Mouse (Mus musculus) ES-E14 (cell line): ENCODE measurements at regions not wholly inside any gene's neighbourhood (a gene's known extent, or its start where the extent isn't known, plus 50 kb on each side); places are given as distances from the start of the nearest gene placed in this dataset.

ENCODE experiments used
- DNase-seq: peaks from one replicate; pipeline ENCODE4 v3.0.0-alpha.2; 2013; ENCODE audit warnings: low read depth, low spot score
- H3K27ac ChIP-seq: 2 replicates; pipeline ENCODE4 v1.5.1; 2012; ENCODE audit warnings: low read depth, mild to moderate bottlenecking, low read length, moderate library complexity, mixed read lengths; ENCODE audit not compliant: poor library complexity, insufficient read depth, severe bottlenecking
- H3K36me3 ChIP-seq: 2 replicates; pipeline ENCODE4 v1.6.1; 2012; ENCODE audit warnings: mild to moderate bottlenecking, low read length, moderate library complexity, mixed read lengths; ENCODE audit not compliant: control insufficient read depth, poor library complexity, insufficient read depth, severe bottlenecking
- H3K4me1 ChIP-seq, 2 experiments: fragments of 150-350 bp in 1 of 2; sonication (generic) in 1 of 2; 2 replicates each; pipeline ENCODE4 v1.6.1; 2012; ENCODE audit warnings: low read length in 2 of 2, mild to moderate bottlenecking in 1 of 2, mixed read lengths in 1 of 2; ENCODE audit not compliant: control insufficient read depth in 2 of 2, insufficient read depth in 2 of 2, poor library complexity in 1 of 2
- H3K4me3 ChIP-seq, 2 experiments: fragments of 150-350 bp in 1 of 2; sonication (generic) in 1 of 2; 2 replicates each; pipeline ENCODE4 v1.5.1; 2012; ENCODE audit warnings: low read length in 2 of 2, low read depth in 1 of 2, mild to moderate bottlenecking in 1 of 2, mixed read lengths in 1 of 2; ENCODE audit not compliant: insufficient read depth in 1 of 2, poor library complexity in 1 of 2, severe bottlenecking in 1 of 2
- H3K9ac ChIP-seq: 2 replicates; pipeline ENCODE4 v1.6.1; 2012; ENCODE audit warnings: low read depth, mild to moderate bottlenecking, low read length, mixed read lengths; ENCODE audit not compliant: poor library complexity, insufficient read depth, severe bottlenecking
- H3K9me3 ChIP-seq: fragments of 150-350 bp; sonication (generic); 2 replicates; pipeline ENCODE4 v1.6.1; 2012; ENCODE audit warnings: low read depth, mild to moderate bottlenecking, low read length; ENCODE audit not compliant: control insufficient read depth, insufficient read depth
- CHD2 ChIP-seq: IDR thresholded peaks from 2 replicates; pipeline ENCODE4 v1.6.1; 2014; ENCODE audit warnings: mild to moderate bottlenecking, low read depth, low read length, inconsistent platforms
- HCFC1 ChIP-seq: IDR thresholded peaks from 2 replicates; pipeline ENCODE4 v1.6.1; 2012; ENCODE audit warnings: low read length, inconsistent platforms, borderline replicate concordance; ENCODE audit not compliant: insufficient read depth
- MAFK ChIP-seq: IDR thresholded peaks from 2 replicates; pipeline ENCODE4 v1.6.1; 2014; ENCODE audit warnings: mild to moderate bottlenecking, low read depth, low read length, inconsistent platforms; ENCODE audit not compliant: insufficient read depth
- ZC3H11A ChIP-seq: IDR thresholded peaks from 2 replicates; pipeline ENCODE4 v1.6.1; 2012; ENCODE audit warnings: low read depth, mild to moderate bottlenecking, inconsistent platforms, low read length, borderline replicate concordance
- ZNF384 ChIP-seq: IDR thresholded peaks from 2 replicates; pipeline ENCODE4 v1.6.1; 2012; ENCODE audit warnings: low read depth, low read length, inconsistent platforms
- in situ Hi-C, 2 experiments: fragments of 600-800 bp; cut with MboI; formaldehyde crosslinking; loops; one replicate each; pipeline ENCODE4 v1.15.1; 2025; ENCODE audit warnings: low sequenced_read_pairs in 2 of 2, inconsistent platforms in 1 of 2; ENCODE audit not compliant: unreplicated experiment in 2 of 2

GRCm38 (mm10) chr13:51328131-51328970 is 80.1 kb upstream of the S1pr3 start:
- Histone ChIP-seq H3K9ac (no peak overlapping the region), H3K27ac (no peak overlapping the region), H3K9me3 (no peaks in the 10 kb centered on the region), H3K36me3 (no peaks in the 10 kb centered on the region), H3K4me3 (no peak overlapping the region), H3K4me1 (no peaks in the 10 kb centered on the region)
- no peak for DNase-seq
- in situ Hi-C loops, result no loop called here
- TF ChIP-seq ZC3H11A (no peak), ZNF384 (no peak), HCFC1 (no peak), CHD2 (no peak), MAFK (no peak)

GRCm38 (mm10) chr13:51328971-51329346 is 79.5 kb upstream of the S1pr3 start:
- no peak for DNase-seq
- no peak overlapping the region for H3K4me3 ChIP-seq
- H3K9ac ChIP-seq, result no peak overlapping the region
- in situ Hi-C loops, result no loop called here
- TF ChIP-seq MAFK (no peak), HCFC1 (no peak), ZNF384 (no peak), ZC3H11A (no peak), CHD2 (no peak)
- H3K27ac ChIP-seq, result no peak overlapping the region
- H3K9me3 ChIP-seq, result no peaks in the 10 kb centered on the region
- no peaks in the 10 kb centered on the region for H3K4me1 ChIP-seq
- H3K36me3 ChIP-seq, result no peaks in the 10 kb centered on the region

- no peaks in the 10 kb centered on the region for H3K36me3 ChIP-seq
- DNase-seq, result no peak
- no peak overlapping the region for H3K4me3 ChIP-seq
- H3K27ac ChIP-seq, result no peak overlapping the region
- in situ Hi-C loops, result no loop called here
- H3K4me1 ChIP-seq, result no peaks in the 10 kb centered on the region
- TF ChIP-seq MAFK, result no peak
- TF ChIP-seq HCFC1, result no peak
- no peak for TF ChIP-seq CHD2
- no peak for TF ChIP-seq ZNF384
- TF ChIP-seq ZC3H11A, result no peak
- no peak overlapping the region for H3K9ac ChIP-seq
- H3K9me3 ChIP-seq, result no peaks in the 10 kb centered on the region
Measured at GRCm38 (mm10) chr13:51329717-51330116, 78.7 kb upstream of the S1pr3 start.

- no peak overlapping the region for H3K27ac ChIP-seq
- no peak for DNase-seq
Measured at GRCm38 (mm10) chr13:51332271-51332670, 76.2 kb upstream of the S1pr3 start.

GRCm38 (mm10) chr13:51333481-51333880 is 75.0 kb upstream of the S1pr3 start:
- H3K27ac ChIP-seq, result no peak overlapping the region
- no peaks in the 10 kb centered on the region for H3K4me1 ChIP-seq
- H3K9me3 ChIP-seq, result no peaks in the 10 kb centered on the region
- no peak for DNase-seq
- H3K9ac ChIP-seq, result no peak overlapping the region
- no peaks in the 10 kb centered on the region for H3K36me3 ChIP-seq
- in situ Hi-C loops, result no loop called here
- TF ChIP-seq ZC3H11A (no peak), MAFK (no peak), HCFC1 (no peak), CHD2 (no peak), ZNF384 (no peak)
- no peak overlapping the region for H3K4me3 ChIP-seq

More at GRCm38 (mm10) chr13:51332271-51332670, 76.2 kb upstream of the S1pr3 start:
- in situ Hi-C loops, result no loop called here
- Histone ChIP-seq H3K9me3 (no peaks in the 10 kb centered on the region), H3K4me3 (no peak overlapping the region), H3K4me1 (no peaks in the 10 kb centered on the region), H3K9ac (no peak overlapping the region), H3K36me3 (no peaks in the 10 kb centered on the region)
- TF ChIP-seq CHD2 (no peak), ZC3H11A (no peak), MAFK (no peak), ZNF384 (no peak), HCFC1 (no peak)
